Mouse (Mus musculus) Patski (cell line): ENCODE data around the gene Tmem30a. TPM values are rescaled to one million over a fixed set of nuclear protein-coding genes. Genes with fewer than 3 reads are reported as not detected.

Source experiments
- ATAC-seq: fragments of 100-300 bp; one replicate; pipeline ENCODE4 v1.8.0; 2021
- CTCF ChIA-PET: fragments of 350-600 bp; sonication (Branson Sonifier 250); formaldehyde crosslinking; loops from one replicate; lab custom pipeline; 2022; ENCODE audit warnings: inconsistent platforms; lab: Charles Lee
- POLR2A ChIA-PET: fragments of 350-600 bp; sonication (Branson Sonifier 250); formaldehyde crosslinking; loops from one replicate; lab custom pipeline; 2022; ENCODE audit warnings: antibody characterized with exemption, inconsistent platforms; lab: Charles Lee
- DNase-seq: peaks from one replicate; pipeline ENCODE4 v3.0.0-alpha.2; 2011; ENCODE audit warnings: low read depth, low spot score
- H3K27me3 ChIP-seq: fragments of 371-371 bp; one replicate; pipeline ENCODE4 v1.5.1; 2021
- CTCF ChIP-seq: fragments of 100-300 bp; IDR thresholded peaks from one replicate; pipeline ENCODE4 v1.5.1; 2021
- in situ Hi-C: fragments of 300-500 bp; cut with MboI; formaldehyde crosslinking; loops from 3 replicates; pipeline ENCODE4 v1.11.1; 2018; ENCODE audit warnings: low pct_unique_long_range_greater_than_20kb, mixed read lengths
- polyA plus RNA-seq: library from polyadenylated mRNA; unstranded; gene quantifications from one replicate; pipeline ENCODE4 v1.2.3, GENCODE M21; 2021

Tmem30a gene
- polyA plus RNA-seq, 1 experiment from 2014 or later, result 120 TPM

DNA sequence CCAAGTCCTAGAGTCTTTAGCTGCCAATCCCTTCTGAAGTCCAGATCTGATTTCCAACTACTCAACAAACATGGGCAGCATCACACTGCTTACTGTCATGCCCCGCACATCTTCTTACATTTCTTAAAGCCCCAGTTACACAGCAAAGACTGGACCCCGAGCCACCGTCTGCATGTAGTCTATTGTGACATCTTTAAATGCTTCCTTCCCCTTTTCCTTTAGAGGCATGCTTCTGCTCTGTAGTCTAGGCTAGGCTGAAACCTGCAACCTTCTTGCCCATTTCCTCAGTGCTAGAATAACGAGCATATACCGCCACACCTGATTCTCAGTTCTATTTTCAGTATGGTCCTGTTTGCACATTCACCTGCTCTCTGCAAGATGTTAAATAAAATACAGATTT lies 23.2 kb upstream of the Tmem30a start:
- DNase-seq (no peak), ATAC-seq (no peak)
- no peak for TF ChIP-seq CTCF
- POLR2A ChIA-PET, result no interaction called here
- CTCF ChIA-PET, result interaction anchor here (1.0 kb wide), 1 partner anchor 10 kb away, joined by 3 read pairs; no protein-coding TSS in a partner anchor
- peaks cover 27% of the 10 kb centered on the region for H3K27me3 ChIP-seq
- in situ Hi-C loops, result no loop called here

GRCm38 (mm10) chr9:79816013-79816412 lies 22.7 kb upstream of the Tmem30a start:
- H3K27me3 ChIP-seq, result peaks cover 27% of the 10 kb centered on the region
- TF ChIP-seq CTCF, result no peak
- POLR2A ChIA-PET, result no interaction called here
- ATAC-seq (no peak), DNase-seq (no peak)
- in situ Hi-C loops, result no loop called here
- CTCF ChIA-PET, result interaction anchor here (1.0 kb wide), 1 partner anchor 10 kb away, joined by 3 read pairs; no protein-coding TSS in a partner anchor

DNA sequence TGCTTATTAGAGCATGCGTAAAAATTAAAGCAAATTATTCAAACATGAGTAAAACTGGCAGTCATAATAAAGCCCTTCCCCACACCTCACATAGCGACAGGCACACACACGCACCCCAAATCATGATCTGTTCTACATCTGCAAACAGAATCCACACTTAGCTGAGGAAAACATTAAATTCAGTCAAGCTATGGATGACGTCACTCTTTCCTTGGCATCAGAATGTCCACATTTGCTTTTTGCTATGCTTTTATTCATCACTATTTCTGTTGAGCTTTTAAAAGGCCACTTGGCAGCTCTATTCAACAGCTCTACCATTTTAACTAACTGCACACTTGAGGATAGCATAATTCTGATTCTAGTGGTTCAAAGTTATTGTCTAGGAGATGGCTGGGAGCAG lies 21.3 kb upstream of the Tmem30a start:
- POLR2A ChIA-PET, result no interaction called here

GRCm38 (mm10) chr9:79810969-79811902 lies 17.9 kb upstream of the Tmem30a start:
- in situ Hi-C loops, result loop anchor here (5.0 kb wide), 1 partner anchor 191 kb away; no protein-coding TSS in a partner anchor
- H3K27me3 ChIP-seq, result peaks cover 29% of the 10 kb centered on the region
- ATAC-seq (no peak), DNase-seq (no peak)
- CTCF ChIA-PET, result no interaction called here
- no peak for TF ChIP-seq CTCF
- POLR2A ChIA-PET, result no interaction called here

More for the DNA sequence above, 21.3 kb upstream of the Tmem30a start:
- ATAC-seq (no peak), DNase-seq (no peak)
- in situ Hi-C loops, result loop anchor here (5.0 kb wide), 1 partner anchor 188 kb away; no protein-coding TSS in a partner anchor
- no peak for TF ChIP-seq CTCF
- peaks cover 22% of the 10 kb centered on the region for H3K27me3 ChIP-seq
- CTCF ChIA-PET, result interaction anchor here (0.7 kb wide), 1 partner anchor 12 kb away, joined by 3 read pairs; no protein-coding TSS in a partner anchor

DNA sequence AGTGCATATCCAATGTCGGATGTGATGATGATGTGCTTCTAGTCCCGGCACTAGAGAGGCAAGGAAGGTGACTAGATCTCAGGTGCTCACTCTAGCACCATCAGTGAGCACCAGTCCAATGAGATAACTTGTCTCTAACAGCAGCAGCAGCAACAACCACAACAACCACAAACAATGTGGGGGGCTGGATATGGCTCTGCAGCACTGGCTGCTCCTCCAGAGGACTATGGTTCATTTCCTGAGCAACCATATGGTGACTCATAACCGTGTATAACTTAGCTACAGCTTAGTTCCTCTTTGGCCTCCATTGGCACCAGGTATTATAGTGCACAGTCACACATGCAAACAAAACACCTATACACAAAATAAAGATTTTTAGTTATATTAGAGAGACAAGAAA lies 17.2 kb upstream of the Tmem30a start:
- in situ Hi-C loops, result loop anchor here (5.0 kb wide), 1 partner anchor 192 kb away; no protein-coding TSS in a partner anchor
- H3K27me3 ChIP-seq, result peaks cover 32% of the 10 kb centered on the region
- DNase-seq (no peak), ATAC-seq (no peak)
- CTCF ChIA-PET, result no interaction called here
- POLR2A ChIA-PET, result no interaction called here
- no peak for TF ChIP-seq CTCF

- in situ Hi-C loops, result no loop called here
These were observed 16.1 kb upstream of the Tmem30a start for GRCm38 (mm10) chr9:79809411-79809810.

DNA sequence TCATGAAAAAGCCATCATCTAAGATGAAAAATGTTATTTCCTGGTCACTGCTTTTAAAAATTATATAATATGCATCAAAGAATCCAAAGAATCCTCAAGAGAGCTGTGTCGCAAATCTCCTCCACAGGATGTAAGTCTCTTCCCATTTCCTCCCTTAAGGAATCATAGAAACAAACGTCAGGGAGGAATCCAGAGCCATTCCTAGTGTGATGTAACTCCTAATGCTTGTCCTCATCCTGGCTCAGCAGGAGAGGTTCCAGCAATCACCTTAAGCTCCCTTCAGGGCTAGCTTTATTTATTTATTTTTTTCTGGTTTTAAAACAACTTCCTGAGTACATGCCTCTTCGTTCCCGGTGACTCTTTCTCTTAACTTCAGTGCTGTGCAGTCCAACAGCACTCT lies 13.9 kb upstream of the Tmem30a start:
- TF ChIP-seq CTCF, result no peak
- peaks cover 45% of the 10 kb centered on the region for H3K27me3 ChIP-seq
- ATAC-seq (no peak), DNase-seq (no peak)
- ChIA-PET POLR2A (no interaction called here), CTCF (interaction anchor here (0.7 to 2.3 kb wide), 7 partner anchors 12 to 213 kb away, joined by 3 to 13 read pairs (median 5); no protein-coding TSS in a partner anchor)
- in situ Hi-C loops, result no loop called here

More at GRCm38 (mm10) chr9:79809411-79809810, 16.1 kb upstream of the Tmem30a start:
- ChIA-PET CTCF (interaction anchor here (0.7 kb wide), 1 partner anchor 187 kb away, joined by 3 read pairs; no protein-coding TSS in a partner anchor), POLR2A (no interaction called here)
- DNase-seq, result no peak
- TF ChIP-seq CTCF, result no peak
- H3K27me3 ChIP-seq, result peaks cover 33% of the 10 kb centered on the region
- no peak for ATAC-seq

DNA sequence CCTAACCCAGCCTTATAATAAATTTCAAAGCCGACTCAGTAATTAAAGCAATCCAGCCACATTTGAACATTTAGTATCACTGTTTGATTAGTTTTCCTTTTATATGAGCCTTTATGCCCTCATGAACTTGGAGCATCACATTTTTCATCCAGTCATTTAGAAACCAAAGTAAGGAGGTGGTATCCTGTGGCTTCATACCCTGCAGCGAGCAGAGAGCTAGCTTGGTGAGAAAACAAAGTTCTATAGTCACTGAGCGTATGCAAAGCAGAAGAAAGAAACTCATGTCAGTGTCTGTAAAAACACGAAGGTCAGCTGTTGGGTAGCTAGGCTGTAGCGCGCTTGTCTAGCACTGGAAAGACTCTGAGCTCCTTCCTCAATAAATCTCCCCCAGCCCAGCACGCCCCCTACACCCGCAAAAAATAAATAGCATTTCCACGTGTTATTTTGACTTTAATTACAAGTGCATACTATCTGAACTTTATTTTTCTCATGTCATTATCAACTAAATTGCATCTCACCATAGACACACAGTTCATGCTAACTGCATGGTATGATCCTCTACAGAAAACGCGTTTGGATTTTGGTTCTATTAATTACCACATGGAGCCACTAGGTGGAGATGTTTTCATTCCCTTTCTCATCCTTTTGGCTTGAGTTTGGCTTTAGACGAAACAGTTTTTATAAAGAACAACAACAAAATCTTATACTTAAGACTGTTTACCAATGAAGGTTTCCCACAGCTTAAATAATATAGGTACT lies 13.2 kb upstream of the Tmem30a start:
- in situ Hi-C loops, result no loop called here
- H3K27me3 ChIP-seq, result peaks cover 48% of the 10 kb centered on the region
- TF ChIP-seq CTCF, result peak; percentile 51
- ChIA-PET POLR2A (no interaction called here), CTCF (interaction anchor here (0.7 to 2.3 kb wide), 11 partner anchors 9 to 213 kb away, joined by 3 to 13 read pairs (median 4); no protein-coding TSS in a partner anchor)
- no peak for ATAC-seq
- DNase-seq, result no peak

DNA sequence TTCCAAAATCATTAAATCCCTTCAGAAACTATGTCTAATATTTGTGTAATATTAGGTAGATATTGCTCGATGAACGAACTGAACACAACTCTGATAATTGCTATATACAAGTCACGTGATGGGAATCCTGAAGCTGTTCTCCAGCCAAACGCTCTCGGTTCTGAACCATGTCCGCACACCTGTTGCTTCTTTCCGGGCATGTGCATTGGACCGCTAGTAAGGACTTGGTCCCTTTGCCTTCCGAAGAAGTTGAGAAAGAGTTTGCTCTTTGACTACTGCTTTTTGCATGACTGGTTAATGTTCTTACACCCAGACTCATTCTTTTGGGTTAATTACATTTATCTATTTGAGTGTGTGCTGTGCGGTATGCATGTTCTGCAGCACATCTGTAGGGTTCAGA lies 12.1 kb upstream of the Tmem30a start:
- TF ChIP-seq CTCF, result no peak
- ChIA-PET CTCF (interaction anchor here (1.2 kb wide), 1 partner anchor 85 kb away, joined by 3 read pairs; no protein-coding TSS in a partner anchor), POLR2A (no interaction called here)
- DNase-seq (no peak), ATAC-seq (no peak)
- H3K27me3 ChIP-seq, result peaks cover 53% of the 10 kb centered on the region
- in situ Hi-C loops, result no loop called here

DNA sequence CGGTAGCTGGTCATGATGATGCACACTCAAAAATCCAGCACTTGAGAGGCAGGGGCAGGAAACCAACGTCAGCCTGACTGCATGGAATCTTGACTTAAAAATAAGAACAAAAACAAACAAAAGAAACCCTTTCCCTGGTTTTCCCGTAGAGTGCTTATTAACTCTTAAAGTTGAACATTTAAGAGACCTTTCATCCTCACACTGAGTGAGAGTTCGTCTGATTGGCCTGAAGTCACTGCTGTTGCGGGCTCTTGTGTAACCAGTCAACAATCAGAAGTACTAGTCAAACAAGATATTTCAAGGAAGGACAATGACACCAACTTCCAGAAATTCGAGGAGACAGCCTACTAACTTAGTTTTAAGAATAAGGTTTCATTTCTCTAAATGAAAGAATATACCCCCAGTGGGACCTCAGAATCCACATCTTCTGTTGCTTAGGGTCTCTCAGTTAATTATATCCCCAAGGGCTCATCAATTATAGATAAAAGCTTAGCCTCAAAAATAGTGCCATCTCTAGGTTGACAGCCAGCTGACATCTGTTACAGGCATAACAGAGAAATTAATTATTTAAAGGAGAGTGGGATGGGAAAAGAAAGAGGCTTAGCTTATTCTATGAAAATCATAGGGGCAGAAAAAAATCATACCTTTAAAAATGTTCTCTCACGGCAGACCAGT lies 3.3 kb upstream of the Tmem30a start:
- ChIA-PET POLR2A (no interaction called here), CTCF (no interaction called here)
- in situ Hi-C loops, result no loop called here
- peaks cover 10% of the 10 kb centered on the region for H3K27me3 ChIP-seq
- no peak for TF ChIP-seq CTCF
- DNase-seq (no peak), ATAC-seq (no peak)
